Mouse (Mus musculus) myocyte (in vitro differentiated cells): ENCODE measurements around the gene Armc2.

ENCODE experiments used
- E2F4 ChIP-seq: IDR thresholded peaks from one replicate; pipeline ENCODE4 v1.6.1; 2011; ENCODE audit warnings: mild to moderate bottlenecking, control low read depth, moderate library complexity; ENCODE audit not compliant: insufficient read depth
- MYOD1 ChIP-seq, 3 experiments: IDR thresholded peaks; one replicate each; pipeline ENCODE4 v1.6.1; 2011; ENCODE audit warnings: control low read depth in 2 of 3, low read depth in 2 of 3, mild to moderate bottlenecking in 2 of 3, moderate library complexity in 1 of 3; ENCODE audit not compliant: insufficient read length in 2 of 3, control insufficient read depth in 1 of 3
- POLR2A ChIP-seq: IDR thresholded peaks from one replicate; pipeline ENCODE4 v1.6.1; 2011; ENCODE audit warnings: low read depth, mild to moderate bottlenecking, control low read depth, moderate library complexity; ENCODE audit not compliant: insufficient read length
- TCF3 ChIP-seq: IDR thresholded peaks from one replicate; pipeline ENCODE4 v1.6.1; 2011; ENCODE audit warnings: low read depth, control low read depth; ENCODE audit not compliant: insufficient read length

DNA sequence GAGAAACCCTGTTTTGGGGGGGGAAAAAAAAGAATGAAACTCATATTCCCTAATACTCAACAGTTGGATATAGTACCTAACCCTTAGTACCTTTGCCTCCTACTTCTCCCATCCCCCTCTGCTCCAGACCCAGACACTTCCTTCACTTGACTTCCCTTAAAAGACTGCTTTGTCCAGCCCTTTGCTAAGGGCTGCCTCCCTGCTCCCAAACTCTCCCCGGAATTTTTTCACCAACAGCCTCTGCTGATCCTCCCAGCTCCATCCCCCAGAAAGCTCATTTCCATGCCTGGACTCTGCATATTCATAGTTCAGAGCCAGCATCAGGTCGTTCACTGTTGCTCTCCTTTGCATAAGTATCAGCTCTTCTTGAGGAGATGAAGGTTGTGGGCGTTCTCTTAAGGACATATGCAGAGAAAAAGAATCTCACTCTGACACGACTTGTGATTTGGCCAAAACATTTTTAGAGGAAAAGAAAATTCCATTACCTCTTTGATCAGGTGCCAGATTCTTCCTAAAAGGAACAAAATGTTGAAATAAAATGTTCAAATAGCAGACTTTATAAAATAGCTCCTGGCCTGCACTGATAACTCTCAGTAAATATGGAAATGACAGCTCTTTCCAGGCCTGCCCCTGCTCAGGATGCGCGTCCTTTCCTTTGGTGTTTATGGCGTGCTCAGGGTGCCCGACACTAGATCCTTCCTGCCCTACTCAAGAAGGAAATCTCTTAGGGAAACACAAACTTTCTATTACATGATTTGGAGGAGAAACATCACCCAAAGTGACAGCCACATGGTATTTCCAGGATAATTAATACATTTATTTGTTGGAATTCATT, 134.3 kb downstream of the Armc2 start:
- TF ChIP-seq E2F4, result no peak
- no peak for TF ChIP-seq MYOD1 (IDR thresholded peaks at IDR 0.05; ENCODE audit: control insufficient read depth in 1 of 3, insufficient read length in 2 of 3, low read depth in 2 of 3)
- TF ChIP-seq TCF3, result no peak
- no peak for TF ChIP-seq POLR2A
